Mouse (Mus musculus) kidney, postnatal 4 days (tissue): ENCODE results near the gene Coa6.

Experiments used
- DNase-seq, 2 experiments: peaks; one replicate each; pipeline ENCODE4 v3.0.0; 2021; ENCODE audit warnings: mixed read lengths in 2 of 2

The Coa6 gene

DNA sequence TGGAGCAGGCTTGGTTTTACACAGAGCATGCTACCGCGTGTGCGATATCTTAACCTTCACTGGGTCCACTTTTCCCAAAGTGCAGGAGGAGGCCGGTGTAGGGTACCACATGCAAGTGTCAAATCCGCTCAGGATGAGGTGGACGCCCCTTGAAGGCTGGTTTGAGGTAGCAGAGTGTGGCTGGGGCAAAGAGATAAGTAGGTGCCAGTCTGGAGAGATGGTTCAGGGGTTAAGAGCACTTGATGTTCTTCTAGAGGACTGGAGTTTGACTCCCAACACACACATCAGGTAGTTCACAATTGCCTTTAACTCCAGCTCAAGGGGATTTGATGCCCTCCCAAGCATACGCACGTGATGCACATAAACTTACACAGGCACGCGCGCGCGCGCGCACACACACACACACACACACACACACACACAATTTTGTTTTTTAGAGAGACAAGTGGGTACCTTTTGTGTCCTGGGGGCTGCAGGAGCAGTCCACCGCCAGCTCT lies 51.5 kb downstream of the Coa6 start:
- no peak for DNase-seq

DNA sequence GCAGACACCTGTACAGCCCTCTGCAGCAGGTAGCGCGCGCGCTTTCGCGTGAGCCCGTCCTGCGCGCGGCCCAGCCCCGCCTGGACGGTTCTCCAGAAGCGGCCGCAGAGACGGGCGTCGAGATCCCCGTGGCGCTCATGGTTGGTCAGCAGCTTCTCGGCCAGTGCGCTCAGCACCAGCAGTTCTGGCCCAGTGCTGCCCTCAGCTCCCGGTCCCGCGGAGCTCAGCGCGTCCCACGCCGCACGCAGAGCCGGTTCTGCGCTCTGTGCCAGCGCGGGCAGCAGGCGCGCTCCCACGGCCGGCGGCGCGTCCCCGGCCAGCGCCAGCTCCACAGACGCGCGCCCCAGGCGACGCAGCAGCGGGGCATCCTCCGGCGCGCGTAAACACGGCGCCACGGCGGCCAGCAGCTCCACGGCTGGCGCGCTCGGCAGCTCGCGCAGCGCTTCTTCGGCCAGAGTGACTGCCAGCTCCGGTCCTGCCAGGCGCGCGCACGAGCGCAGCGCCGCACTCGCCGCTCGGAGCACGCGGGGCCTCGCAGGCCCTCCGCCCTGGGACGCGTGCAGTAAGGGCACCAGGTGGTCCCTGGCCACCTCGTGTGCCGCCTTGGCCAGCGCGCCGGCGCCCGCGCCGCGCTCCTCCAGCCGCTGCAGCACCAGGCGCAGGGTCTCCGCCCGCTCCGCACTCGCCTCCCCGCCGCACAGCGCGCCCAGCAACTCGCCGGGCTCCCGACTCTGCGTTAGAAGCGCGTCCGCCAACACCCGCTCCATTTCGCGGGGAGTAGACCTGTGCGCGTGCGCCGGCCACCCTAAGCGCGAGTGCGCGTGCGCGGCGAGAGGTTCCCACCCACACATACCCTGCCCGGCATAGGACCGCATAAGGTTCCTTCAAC lies 52.2 kb downstream of the Coa6 start, which contains the start of gene Tarbp1:
Gene Tarbp1 (minus strand): TSS at position 767 of the 889 bp plus-strand sequence.
- DNase-seq: peak; percentile 93 to 95
